Mouse (Mus musculus): ENCODE results near the gene Atp5g3. TPM values are rescaled to one million over a fixed set of nuclear protein-coding genes. Genes with fewer than 3 reads are reported as not detected.
"Not testable (repeated sequence)": the region's sequence is repeated elsewhere in the genome, so short reads cannot be mapped to it uniquely, and the experiment has no call there.

The Atp5g3 gene
- polyA plus RNA-seq, 1 experiment, result 1,509 TPM

GRCm38 (mm10) chr2:73909116-73909515, 2.0 kb downstream of the Atp5g3 start:
- Histone ChIP-seq H3K36me3 (ENCODE audit: control insufficient read depth, insufficient read depth) (peaks cover 54% of the 10 kb centered on the region), H3K27me3 (ENCODE audit: control insufficient read depth, insufficient read depth, insufficient read length) (no peaks in the 10 kb centered on the region), H3K79me3 (ENCODE audit: low read depth) (peaks cover 24% of the 10 kb centered on the region), H3K4me3 (ENCODE audit: insufficient read depth, poor library complexity, severe bottlenecking) (no peak overlapping the region), H3K79me2 (ENCODE audit: control insufficient read depth, insufficient read depth) (peaks cover 48% of the 10 kb centered on the region), H3ac (ENCODE audit: control insufficient read depth, insufficient read length, low read depth) (no peak overlapping the region)
- TF ChIP-seq MYOD1 (IDR thresholded peaks at IDR 0.05; ENCODE audit: control insufficient read depth, insufficient read length, low read depth) (no peak), CTCF (IDR thresholded peaks at IDR 0.05; ENCODE audit: control insufficient read depth, insufficient read depth, insufficient read length) (no peak), MYOG (IDR thresholded peaks at IDR 0.05; ENCODE audit: control insufficient read depth, extremely low read depth, insufficient read length) (no peak), CEBPB (IDR thresholded peaks at IDR 0.05; ENCODE audit: low read depth) (no peak), MAX (IDR thresholded peaks at IDR 0.05) (no peak), USF1 (IDR thresholded peaks at IDR 0.05; ENCODE audit: low read depth) (no peak), FOSL1 (IDR thresholded peaks at IDR 0.05; ENCODE audit: insufficient read depth, low read length, poor library complexity, severe bottlenecking) (no peak)

GRCm38 (mm10) chr2:73904679-73905078, 6.4 kb downstream of the Atp5g3 start:
- H3ac ChIP-seq (ENCODE audit: control insufficient read depth, insufficient read length, low read depth); H3K27me3 ChIP-seq (ENCODE audit: control insufficient read depth, insufficient read depth, insufficient read length); H3K4me3 ChIP-seq (ENCODE audit: insufficient read depth, poor library complexity, severe bottlenecking); H3K79me3 ChIP-seq (ENCODE audit: low read depth): not testable (repeated sequence)
- H3K79me2 ChIP-seq (ENCODE audit: control insufficient read depth, insufficient read depth), result peaks cover 26% of the 10 kb centered on the region
- peaks cover 46% of the 10 kb centered on the region for H3K36me3 ChIP-seq (ENCODE audit: control insufficient read depth, insufficient read depth)

- peaks cover 15% of the 10 kb centered on the region for H3K79me2 ChIP-seq (ENCODE audit: control insufficient read depth, insufficient read depth)
- no peak overlapping the region for H3ac ChIP-seq (ENCODE audit: control insufficient read depth, insufficient read length, low read depth)
- H3K27me3 ChIP-seq (ENCODE audit: control insufficient read depth, insufficient read depth, insufficient read length), result no peaks in the 10 kb centered on the region
- peaks cover 2% of the 10 kb centered on the region for H3K79me3 ChIP-seq (ENCODE audit: low read depth)
- H3K4me3 ChIP-seq (ENCODE audit: insufficient read depth, poor library complexity, severe bottlenecking), result no peak overlapping the region
- peaks cover 35% of the 10 kb centered on the region for H3K36me3 ChIP-seq (ENCODE audit: control insufficient read depth, insufficient read depth)
- no peak for TF ChIP-seq FOSL1 (IDR thresholded peaks at IDR 0.05; ENCODE audit: insufficient read depth, low read length, poor library complexity, severe bottlenecking)
These were observed 7.6 kb downstream of the Atp5g3 start for GRCm38 (mm10) chr2:73903536-73903935.

GRCm38 (mm10) chr2:73902328-73902727, 8.8 kb downstream of the Atp5g3 start:
- H3K79me2 ChIP-seq (ENCODE audit: control insufficient read depth, insufficient read depth); H3ac ChIP-seq (ENCODE audit: control insufficient read depth, insufficient read length, low read depth); H3K79me3 ChIP-seq (ENCODE audit: low read depth); H3K4me3 ChIP-seq (ENCODE audit: insufficient read depth, poor library complexity, severe bottlenecking); H3K27me3 ChIP-seq (ENCODE audit: control insufficient read depth, insufficient read depth, insufficient read length): not testable (repeated sequence)
- H3K36me3 ChIP-seq (ENCODE audit: control insufficient read depth, insufficient read depth), result peaks cover 23% of the 10 kb centered on the region

GRCm38 (mm10) chr2:73901169-73901568, 10.0 kb downstream of the Atp5g3 start:
- Histone ChIP-seq H3ac (ENCODE audit: control insufficient read depth, insufficient read length, low read depth) (no peak overlapping the region), H3K4me3 (ENCODE audit: insufficient read depth, poor library complexity, severe bottlenecking) (no peak overlapping the region), H3K27me3 (ENCODE audit: control insufficient read depth, insufficient read depth, insufficient read length) (no peaks in the 10 kb centered on the region), H3K36me3 (ENCODE audit: control insufficient read depth, insufficient read depth) (peaks cover 15% of the 10 kb centered on the region), H3K79me2 (ENCODE audit: control insufficient read depth, insufficient read depth) (no peaks in the 10 kb centered on the region), H3K79me3 (ENCODE audit: low read depth) (peaks cover 2% of the 10 kb centered on the region)
- TF ChIP-seq USF1 (IDR thresholded peaks at IDR 0.05; ENCODE audit: low read depth), result no peak
- no peak for TF ChIP-seq FOSL1 (IDR thresholded peaks at IDR 0.05; ENCODE audit: insufficient read depth, low read length, poor library complexity, severe bottlenecking)
- no peak for TF ChIP-seq MYOD1 (IDR thresholded peaks at IDR 0.05; ENCODE audit: control insufficient read depth, insufficient read length, low read depth)
- no peak for TF ChIP-seq CEBPB (IDR thresholded peaks at IDR 0.05; ENCODE audit: low read depth)
- TF ChIP-seq MYOG (IDR thresholded peaks at IDR 0.05; ENCODE audit: control insufficient read depth, extremely low read depth, insufficient read length), result no peak
- no peak for TF ChIP-seq MAX (IDR thresholded peaks at IDR 0.05)
- TF ChIP-seq CTCF (IDR thresholded peaks at IDR 0.05; ENCODE audit: control insufficient read depth, insufficient read depth, insufficient read length), result no peak

- Histone ChIP-seq H3K36me3 (ENCODE audit: control insufficient read depth, insufficient read depth) (peaks cover 6% of the 10 kb centered on the region), H3K79me3 (ENCODE audit: low read depth) (peaks cover 2% of the 10 kb centered on the region), H3ac (ENCODE audit: control insufficient read depth, insufficient read length, low read depth) (no peak overlapping the region), H3K79me2 (ENCODE audit: control insufficient read depth, insufficient read depth) (no peaks in the 10 kb centered on the region), H3K4me3 (ENCODE audit: insufficient read depth, poor library complexity, severe bottlenecking) (no peak overlapping the region), H3K27me3 (ENCODE audit: control insufficient read depth, insufficient read depth, insufficient read length) (no peaks in the 10 kb centered on the region)
- TF ChIP-seq FOSL1 (IDR thresholded peaks at IDR 0.05; ENCODE audit: insufficient read depth, low read length, poor library complexity, severe bottlenecking) (no peak), MYOG (IDR thresholded peaks at IDR 0.05; ENCODE audit: control insufficient read depth, extremely low read depth, insufficient read length) (no peak), MAX (IDR thresholded peaks at IDR 0.05) (no peak), MYOD1 (IDR thresholded peaks at IDR 0.05; ENCODE audit: control insufficient read depth, insufficient read length, low read depth) (no peak), USF1 (IDR thresholded peaks at IDR 0.05; ENCODE audit: low read depth) (no peak), CTCF (IDR thresholded peaks at IDR 0.05; ENCODE audit: control insufficient read depth, insufficient read depth, insufficient read length) (no peak), CEBPB (IDR thresholded peaks at IDR 0.05; ENCODE audit: low read depth) (no peak)
These were observed 10.8 kb downstream of the Atp5g3 start for GRCm38 (mm10) chr2:73900364-73900763.

GRCm38 (mm10) chr2:73896919-73897318, 14.2 kb downstream of the Atp5g3 start:
- not testable (repeated sequence) for H3ac ChIP-seq (ENCODE audit: control insufficient read depth, insufficient read length, low read depth); H3K79me2 ChIP-seq (ENCODE audit: control insufficient read depth, insufficient read depth); H3K4me3 ChIP-seq (ENCODE audit: insufficient read depth, poor library complexity, severe bottlenecking); H3K36me3 ChIP-seq (ENCODE audit: control insufficient read depth, insufficient read depth); H3K27me3 ChIP-seq (ENCODE audit: control insufficient read depth, insufficient read depth, insufficient read length); H3K79me3 ChIP-seq (ENCODE audit: low read depth)
